Mouse (Mus musculus) limb, embryonic 13.5 days (tissue): ENCODE data around the gene Tmem200b. TPM values are rescaled to one million over a fixed set of nuclear protein-coding genes. Genes with fewer than 3 reads are reported as not detected.
A peak's percentile ranks its signal among the peaks of the same experiment; 100 is the strongest.

Experiments
- ATAC-seq: fragments of 200-750 bp; cut with Nextera tagmentation; 2 replicates; pipeline ENCODE4 v1.8.0; 2017; ENCODE audit warnings: low read depth, moderate number of reproducible peaks, moderate TSS enrichment; ENCODE audit not compliant: low FRiP score
- H3K27ac ChIP-seq: fragments of 300-500 bp; sonication (generic); 2 replicates; pipeline ENCODE4 v1.5.1; 2015; ENCODE audit warnings: inconsistent platforms, mild to moderate bottlenecking, moderate library complexity
- H3K27me3 ChIP-seq: fragments of 300-500 bp; sonication (generic); 2 replicates; pipeline ENCODE4 v1.6.1; 2015; ENCODE audit warnings: mild to moderate bottlenecking, inconsistent platforms
- H3K36me3 ChIP-seq: fragments of 300-500 bp; sonication (generic); 2 replicates; pipeline ENCODE4 v1.6.1; 2015; ENCODE audit warnings: inconsistent platforms, mild to moderate bottlenecking, moderate library complexity
- H3K4me1 ChIP-seq: fragments of 300-500 bp; sonication (generic); 2 replicates; pipeline ENCODE4 v1.6.1; 2015; ENCODE audit warnings: inconsistent platforms
- H3K4me2 ChIP-seq: fragments of 300-500 bp; sonication (generic); replicated peaks from 2 replicates; pipeline ENCODE4 v1.6.1; 2015; ENCODE audit warnings: inconsistent platforms, mild to moderate bottlenecking, moderate library complexity
- H3K4me3 ChIP-seq: fragments of 300-500 bp; sonication (generic); 2 replicates; pipeline ENCODE4 v1.5.1; 2015; ENCODE audit warnings: moderate library complexity, mild to moderate bottlenecking, inconsistent platforms
- H3K9ac ChIP-seq: fragments of 300-500 bp; sonication (generic); 2 replicates; pipeline ENCODE4 v1.6.1; 2015; ENCODE audit warnings: mild to moderate bottlenecking, inconsistent platforms
- H3K9me3 ChIP-seq: fragments of 300-500 bp; sonication (generic); 2 replicates; pipeline ENCODE4 v1.6.1; 2016; ENCODE audit warnings: inconsistent platforms
- WGBS: fragments of 180-500 bp; shearing (Covaris S2); methylation state at CpG from one replicate; pipeline ENCODE4 v1.1.7; 2015; 5-methylcytosine and 5-hydroxymethylcytosine counted together
- polyA plus RNA-seq: library from polyadenylated mRNA; unstranded; fragments of >200 nt; fragmentation: Nextera tagmentation; extraction: Ambion mirVana; gene quantifications from 2 replicates; pipeline ENCODE4 v1.2.1, GENCODE M21; 2015

Gene Tmem200b
- polyA plus RNA-seq, 1 experiment from 2014 or later, result 2.5 TPM

- no peak overlapping the region for H3K27ac ChIP-seq
- H3K4me1 ChIP-seq, result peaks cover 19% of the 10 kb centered on the region
- peaks cover 47% of the 10 kb centered on the region for H3K36me3 ChIP-seq
- no peak overlapping the region for H3K4me3 ChIP-seq
- H3K4me2 ChIP-seq, result no peak overlapping the region
- 80% methylated on average over 1 of the region's 1 CpGs for WGBS
- no peak for ATAC-seq
- no peaks in the 10 kb centered on the region for H3K9me3 ChIP-seq
- no peaks in the 10 kb centered on the region for H3K27me3 ChIP-seq
- no peak overlapping the region for H3K9ac ChIP-seq
Measured at GRCm38 (mm10) chr4:131888564-131888963, 33.0 kb upstream of the Tmem200b start.

- Histone ChIP-seq H3K27ac (no peak overlapping the region), H3K9me3 (no peaks in the 10 kb centered on the region), H3K4me1 (peaks cover 17% of the 10 kb centered on the region), H3K4me3 (no peak overlapping the region), H3K4me2 (no peak overlapping the region), H3K9ac (no peak overlapping the region), H3K27me3 (no peaks in the 10 kb centered on the region), H3K36me3 (peaks cover 54% of the 10 kb centered on the region)
- WGBS, result 91% methylated on average over 3 of the region's 3 CpGs
- no peak for ATAC-seq
Measured at GRCm38 (mm10) chr4:131890692-131891091, 30.9 kb upstream of the Tmem200b start.

GRCm38 (mm10) chr4:131897109-131897508, 24.5 kb upstream of the Tmem200b start:
- no peak for ATAC-seq
- Histone ChIP-seq H3K27ac (no peak overlapping the region), H3K4me3 (no peak overlapping the region), H3K27me3 (no peaks in the 10 kb centered on the region), H3K4me1 (no peaks in the 10 kb centered on the region), H3K36me3 (peaks cover 83% of the 10 kb centered on the region), H3K4me2 (no peak overlapping the region), H3K9ac (no peak overlapping the region), H3K9me3 (0 out of 2 replicates have a peak, but pooled peaks cover 3% of the 10 kb centered on the region)
- 96% methylated on average over 5 of the region's 5 CpGs for WGBS

- H3K36me3 ChIP-seq, result peaks cover 83% of the 10 kb centered on the region
- no peak overlapping the region for H3K4me3 ChIP-seq
- WGBS, result 96% methylated on average over 8 of the region's 8 CpGs
- H3K9ac ChIP-seq, result no peak overlapping the region
- H3K9me3 ChIP-seq, result 0 out of 2 replicates have a peak, but pooled peaks cover 3% of the 10 kb centered on the region
- H3K4me1 ChIP-seq, result no peaks in the 10 kb centered on the region
- no peak for ATAC-seq
- no peak overlapping the region for H3K4me2 ChIP-seq
- no peak overlapping the region for H3K27ac ChIP-seq
- H3K27me3 ChIP-seq, result no peaks in the 10 kb centered on the region
Measured at GRCm38 (mm10) chr4:131897787-131898186, 23.8 kb upstream of the Tmem200b start.

GRCm38 (mm10) chr4:131898503-131899179, 22.9 kb upstream of the Tmem200b start:
- no peak for ATAC-seq
- H3K9ac ChIP-seq, result no peak overlapping the region
- H3K9me3 ChIP-seq, result 0 out of 2 replicates have a peak, but pooled peaks cover 3% of the 10 kb centered on the region
- WGBS, result 87% methylated on average over 12 of the region's 12 CpGs
- no peak overlapping the region for H3K4me2 ChIP-seq
- H3K4me1 ChIP-seq, result no peaks in the 10 kb centered on the region
- no peaks in the 10 kb centered on the region for H3K27me3 ChIP-seq
- peaks cover 77% of the 10 kb centered on the region for H3K36me3 ChIP-seq
- H3K27ac ChIP-seq, result no peak overlapping the region
- no peak overlapping the region for H3K4me3 ChIP-seq

GRCm38 (mm10) chr4:131899180-131899554, 22.4 kb upstream of the Tmem200b start:
- 78% methylated on average over 6 of the region's 6 CpGs for WGBS
- Histone ChIP-seq H3K4me2 (no peak overlapping the region), H3K9me3 (0 out of 2 replicates have a peak, but pooled peaks cover 3% of the 10 kb centered on the region), H3K4me1 (no peaks in the 10 kb centered on the region), H3K27ac (no peak overlapping the region), H3K4me3 (no peak overlapping the region), H3K9ac (no peak overlapping the region), H3K36me3 (peaks cover 76% of the 10 kb centered on the region), H3K27me3 (no peaks in the 10 kb centered on the region)
- no peak for ATAC-seq

GRCm38 (mm10) chr4:131901090-131901489, 20.5 kb upstream of the Tmem200b start:
- Histone ChIP-seq H3K36me3 (peaks cover 82% of the 10 kb centered on the region), H3K9ac (no peak overlapping the region), H3K27me3 (no peaks in the 10 kb centered on the region), H3K27ac (no peak overlapping the region), H3K4me2 (no peak overlapping the region), H3K9me3 (0 out of 2 replicates have a peak, but pooled peaks cover 3% of the 10 kb centered on the region), H3K4me1 (no peaks in the 10 kb centered on the region), H3K4me3 (no peak overlapping the region)
- WGBS, result 84% methylated on average over 15 of the region's 15 CpGs
- ATAC-seq, result no peak

- Histone ChIP-seq H3K27me3 (no peaks in the 10 kb centered on the region), H3K4me1 (peaks cover 2% of the 10 kb centered on the region; the same call in 1 of the 2 replicates), H3K9ac (no peak overlapping the region), H3K36me3 (peaks cover 57% of the 10 kb centered on the region), H3K27ac (no peak overlapping the region), H3K9me3 (no peaks in the 10 kb centered on the region), H3K4me3 (no peak overlapping the region), H3K4me2 (no peak overlapping the region)
- WGBS, result 53% methylated on average over 8 of the region's 8 CpGs
- ATAC-seq, result no peak
Measured at GRCm38 (mm10) chr4:131904478-131904877, 17.1 kb upstream of the Tmem200b start.

- H3K4me3 ChIP-seq, result no peak overlapping the region
Measured at GRCm38 (mm10) chr4:131906423-131906822, 15.1 kb upstream of the Tmem200b start.

GRCm38 (mm10) chr4:131907912-131908311, 13.7 kb upstream of the Tmem200b start:
- H3K4me1 ChIP-seq, result peaks cover 19% of the 10 kb centered on the region
- H3K36me3 ChIP-seq, result peaks cover 23% of the 10 kb centered on the region
- no peak overlapping the region for H3K27ac ChIP-seq
- no peak overlapping the region for H3K4me3 ChIP-seq
- peaks cover 5% of the 10 kb centered on the region for H3K27me3 ChIP-seq
- H3K4me2 ChIP-seq, result no peak overlapping the region
- H3K9me3 ChIP-seq, result no peaks in the 10 kb centered on the region
- ATAC-seq, result no peak
- 88% methylated on average over 3 of the region's 3 CpGs for WGBS
- no peak overlapping the region for H3K9ac ChIP-seq

More at GRCm38 (mm10) chr4:131906423-131906822, 15.1 kb upstream of the Tmem200b start:
- H3K9ac ChIP-seq, result no peak overlapping the region
- no peaks in the 10 kb centered on the region for H3K9me3 ChIP-seq
- no peak for ATAC-seq
- H3K36me3 ChIP-seq, result peaks cover 37% of the 10 kb centered on the region
- 66% methylated on average over 6 of the region's 6 CpGs for WGBS
- no peaks in the 10 kb centered on the region for H3K27me3 ChIP-seq
- no peak overlapping the region for H3K27ac ChIP-seq
- H3K4me1 ChIP-seq, result peaks cover 18% of the 10 kb centered on the region
- no peak overlapping the region for H3K4me2 ChIP-seq

- no peak for ATAC-seq
- 4% methylated on average over 18 of the region's 21 CpGs for WGBS
Measured at GRCm38 (mm10) chr4:131910237-131910994, 11.2 kb upstream of the Tmem200b start.

GRCm38 (mm10) chr4:131911521-131911920, 10.1 kb upstream of the Tmem200b start:
- 29% methylated on average over 4 of the region's 5 CpGs for WGBS
- Histone ChIP-seq H3K4me2 (no peak overlapping the region), H3K4me1 (peaks cover 54% of the 10 kb centered on the region), H3K9me3 (no peaks in the 10 kb centered on the region), H3K9ac (no peak overlapping the region), H3K27me3 (peaks cover 22% of the 10 kb centered on the region), H3K4me3 (no peak overlapping the region), H3K36me3 (no peaks in the 10 kb centered on the region), H3K27ac (no peak overlapping the region)
- no peak for ATAC-seq

More at GRCm38 (mm10) chr4:131910237-131910994, 11.2 kb upstream of the Tmem200b start:
- peaks cover 43% of the 10 kb centered on the region for H3K4me1 ChIP-seq
- H3K9me3 ChIP-seq, result no peaks in the 10 kb centered on the region
- H3K36me3 ChIP-seq, result peaks cover 5% of the 10 kb centered on the region
- H3K4me3 ChIP-seq, result no peak overlapping the region
- peak overlapping the region; percentile 45 for H3K4me2 ChIP-seq
- no peak overlapping the region for H3K9ac ChIP-seq
- peaks cover 15% of the 10 kb centered on the region for H3K27me3 ChIP-seq
- no peak overlapping the region; the same call in 1 of the 2 replicates for H3K27ac ChIP-seq
